Mouse (Mus musculus): ENCODE data around the gene Bicd1. TPM values are rescaled to one million over a fixed set of nuclear protein-coding genes. Genes with fewer than 3 reads are reported as not detected.

Gene Bicd1
- polyA plus RNA-seq, 1 experiment from 2014 or later, result 31.2 TPM

GRCm38 (mm10) chr6:149580053-149580452 is 171.4 kb downstream of the Bicd1 start:
- Histone ChIP-seq H3K36me3 (no peaks in the 10 kb centered on the region), H3K9ac (no peak overlapping the region), H3K4me2 (replicated peaks) (no peak overlapping the region), H3K4me3 (no peak overlapping the region), H3K9me3 (replicated peaks) (peaks cover 9% of the 10 kb centered on the region; the same call in 1 of the 2 replicates), H3K27me3 (no peaks in the 10 kb centered on the region), H3K27ac (no peak overlapping the region), H3K4me1 (no peaks in the 10 kb centered on the region)
- no peak for ATAC-seq (ENCODE audit: low FRiP score)

DNA sequence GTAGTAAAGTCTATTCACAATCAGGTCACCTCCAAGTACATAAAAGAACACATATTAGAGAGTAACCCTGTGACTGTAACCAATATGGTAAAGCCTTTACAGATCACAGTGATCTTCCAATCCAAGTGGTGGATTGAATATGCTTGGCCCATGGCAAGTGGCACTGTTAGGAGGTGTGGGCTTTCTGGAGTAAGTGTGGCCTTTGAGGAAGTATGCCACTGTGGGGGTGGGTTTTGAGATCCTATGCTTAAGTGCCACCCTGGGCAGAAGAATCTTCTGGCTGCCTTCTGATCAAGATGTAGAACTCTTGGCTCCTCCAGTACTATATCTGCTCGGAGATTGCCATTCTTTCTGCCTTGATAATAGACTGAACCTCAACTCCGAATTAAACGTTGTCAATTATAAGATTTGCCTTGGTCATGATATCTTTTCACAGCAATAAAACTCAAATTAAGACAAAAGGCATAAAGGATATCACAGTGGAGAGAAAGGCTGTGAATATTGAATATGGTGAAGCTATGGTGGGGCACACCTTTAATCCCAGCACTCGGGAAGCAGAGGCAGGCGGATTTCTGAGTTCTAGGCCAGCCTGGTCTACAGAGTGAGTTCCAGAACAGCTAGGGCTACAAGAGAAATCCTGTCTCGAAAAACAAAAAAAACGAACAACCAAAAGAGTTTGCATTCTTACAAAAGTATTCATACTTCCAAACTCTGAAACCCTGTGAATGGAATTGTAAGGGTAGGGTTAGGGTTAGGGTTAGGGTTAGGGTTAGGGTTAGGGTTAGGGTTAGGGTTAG is 177.2 kb downstream of the Bicd1 start:
- H3K4me2 ChIP-seq (replicated peaks), result no peak overlapping the region
- no peaks in the 10 kb centered on the region for H3K36me3 ChIP-seq
- ATAC-seq (ENCODE audit: low FRiP score), result no peak
- no peak overlapping the region for H3K9ac ChIP-seq
- no peaks in the 10 kb centered on the region for H3K27me3 ChIP-seq
- no peaks in the 10 kb centered on the region for H3K4me1 ChIP-seq
- H3K4me3 ChIP-seq, result no peak overlapping the region
- no peak overlapping the region for H3K27ac ChIP-seq
- 94% methylated on average over 7 of the region's 7 CpGs for WGBS
- peaks cover 19% of the 10 kb centered on the region; the same call in 1 of the 2 replicates for H3K9me3 ChIP-seq (replicated peaks)

Small RNA genes lying within 50 kb of the gene (microRNA-seq; reads per million reads assigned to microRNA genes)
- gene Gm24307, result not detected

Other genes starting within 250 kb of the Bicd1 start
- 79.8 and 82.9 TPM in 2 replicates for gene Amn1, start 220.2 kb upstream of the Bicd1 start, polyA plus RNA-seq (2016; fragmentation: Nextera tagmentation; extraction: Ambion mirVana)
- gene Resf1, start 99.5 kb upstream of the Bicd1 start, polyA plus RNA-seq (2016; fragmentation: Nextera tagmentation; extraction: Ambion mirVana), result 36.9 and 50.1 TPM in 2 replicates